In genomic region chr6:138754955-138755303, GRCm38 (mm10) we compare ENCODE assay signal across 23 mouse cellular contexts.
DNase-seq lines count a peak whose midpoint lies in the region; ATAC-seq lines count a peak whose summit lies in the region.
"Had no signal": no experiment of that assay in that cellular context is flagged by ENCODE, and none has a peak within 500 bp of the region (broad histone marks: within the 10 kb centered on the region; RNA-seq: fewer than 3 reads in every experiment).

No protein-coding gene starts in this region.

- 20% methylated on average over 5 of the region's 5 CpGs for WGBS in forebrain, embryonic 12.5 days
- 35% methylated on average over 5 of the region's 5 CpGs for WGBS in forebrain, embryonic 10.5 days
- 11% methylated on average over 5 of the region's 5 CpGs for whole genome bisulfite sequencing in forebrain, embryonic 13.5 days
- 4% methylated on average over 5 of the region's 5 CpGs for WGBS in forebrain, embryonic 14.5 days

- H3K27ac ChIP-seq in forebrain, embryonic 12.5 days, result no peak overlapping the region
- H3K27ac ChIP-seq in forebrain, embryonic 10.5 days, result no peak overlapping the region
- no peak overlapping the region for H3K27ac ChIP-seq in forebrain, embryonic 13.5 days
- H3K27ac ChIP-seq in forebrain, embryonic 14.5 days (ENCODE audit: low read depth, low read length), result no peak overlapping the region
- H3K27ac ChIP-seq: embryonic facial prominence, embryonic 15.5 days; gastrocnemius, adult 2 months; hindbrain, embryonic 13.5 days; hindbrain, postnatal 0 days had no signal

- no peak overlapping the region for H3K4me3 ChIP-seq in forebrain, embryonic 12.5 days (replicated peaks)
- H3K4me3 ChIP-seq in forebrain, embryonic 10.5 days, result no peak overlapping the region
- H3K4me3 ChIP-seq in forebrain, embryonic 13.5 days, result no peak overlapping the region
- no peak overlapping the region for H3K4me3 ChIP-seq in forebrain, embryonic 14.5 days (ENCODE audit: low read depth, low read length)
- H3K4me3 ChIP-seq: embryonic facial prominence, embryonic 15.5 days; gastrocnemius, adult 2 months; hindbrain, embryonic 13.5 days had no signal

- H3K9me3 ChIP-seq in forebrain, embryonic 12.5 days, result no peaks in the 10 kb centered on the region
- H3K9me3 ChIP-seq in forebrain, embryonic 10.5 days, result no peaks in the 10 kb centered on the region
- H3K9me3 ChIP-seq in forebrain, embryonic 13.5 days (replicated peaks), result no peaks in the 10 kb centered on the region
- no peaks in the 10 kb centered on the region for H3K9me3 ChIP-seq in forebrain, embryonic 14.5 days (replicated peaks; ENCODE audit: control insufficient read depth, low read length)
- H3K9me3 ChIP-seq: embryonic facial prominence, embryonic 15.5 days; hindbrain, embryonic 13.5 days had no signal

- no peak for DNase-seq in forebrain, embryonic 10.5 days (ENCODE audit: extremely low spot score, low spot score)
- DNase-seq in forebrain, embryonic 14.5 days (ENCODE audit: low spot score), result peak; percentile 73
- DNase-seq: adrenal gland, adult 8-10 months; adrenal gland, postnatal 25 days; cerebellum, adult 11-12 months; cerebellum, adult 8-10 months; cerebellum, postnatal 10 days; cerebellum, postnatal 36 days; gastrocnemius, adult 2 months; gastrocnemius, postnatal 14 days; heart, adult 11 months; kidney, adult 18-20 months had no signal

- peaks cover 32% of the 10 kb centered on the region for H3K27me3 ChIP-seq in forebrain, embryonic 12.5 days
- peaks cover 73% of the 10 kb centered on the region for H3K27me3 ChIP-seq in forebrain, embryonic 10.5 days (ENCODE audit: poor library complexity, severe bottlenecking)
- H3K27me3 ChIP-seq in forebrain, embryonic 13.5 days, result peaks cover 41% of the 10 kb centered on the region
- peaks cover 11% of the 10 kb centered on the region for H3K27me3 ChIP-seq in forebrain, embryonic 14.5 days (replicated peaks; ENCODE audit: control insufficient read depth, insufficient read depth, low read length)
- H3K27me3 ChIP-seq: embryonic facial prominence, embryonic 15.5 days; hindbrain, embryonic 13.5 days had no signal

- peak; percentile 79 for ATAC-seq in forebrain, embryonic 12.5 days (ENCODE audit: low FRiP score)
- no peak; the same call in 1 of the 2 replicates for ATAC-seq in forebrain, embryonic 13.5 days
- peak; percentile 72 for ATAC-seq in forebrain, embryonic 14.5 days
- ATAC-seq in erythroid progenitor cell, adult 5-6 weeks (replicated peaks; ENCODE audit: low FRiP score, poor library complexity, severe bottlenecking), result no peak
- ATAC-seq in megakaryocyte progenitor cell, adult 5-6 weeks (replicated peaks; ENCODE audit: poor library complexity), result no peak
- ATAC-seq: activated CD4-positive, CD25-positive, alpha-beta regulatory T cell, adult 4 months; hindbrain, postnatal 0 days; inflammation-experienced regulatory T-cells, adult 6 months; intestine, embryonic 16.5 days had no signal

- H3K4me1 ChIP-seq in forebrain, embryonic 12.5 days, result no peaks in the 10 kb centered on the region; the same call in 1 of the 2 replicates
- H3K4me1 ChIP-seq in forebrain, embryonic 10.5 days, result peaks cover 26% of the 10 kb centered on the region
- H3K4me1 ChIP-seq in forebrain, embryonic 13.5 days, result peaks cover 16% of the 10 kb centered on the region
- H3K4me1 ChIP-seq in forebrain, embryonic 14.5 days (ENCODE audit: control insufficient read depth, insufficient read depth, low read length), result peaks cover 8% of the 10 kb centered on the region
- H3K4me1 ChIP-seq: embryonic facial prominence, embryonic 15.5 days; hindbrain, embryonic 13.5 days had no signal

- H3K36me3 ChIP-seq in forebrain, embryonic 12.5 days (replicated peaks), result no peaks in the 10 kb centered on the region
- H3K36me3 ChIP-seq in forebrain, embryonic 10.5 days (replicated peaks), result no peaks in the 10 kb centered on the region
- H3K36me3 ChIP-seq in forebrain, embryonic 13.5 days (ENCODE audit: poor library complexity, severe bottlenecking), result no peaks in the 10 kb centered on the region
- H3K36me3 ChIP-seq in forebrain, embryonic 14.5 days (ENCODE audit: control insufficient read depth, insufficient read depth, low read length), result no peaks in the 10 kb centered on the region
- H3K36me3 ChIP-seq: embryonic facial prominence, embryonic 15.5 days; hindbrain, embryonic 13.5 days had no signal

- H3K4me2 ChIP-seq in forebrain, embryonic 12.5 days, result peak overlapping the region; percentile 10; the same call in 1 of the 2 replicates
- peak overlapping the region; percentile 31 for H3K4me2 ChIP-seq in forebrain, embryonic 13.5 days
- no peak overlapping the region for H3K4me2 ChIP-seq in forebrain, embryonic 14.5 days (ENCODE audit: low read length)
- H3K4me2 ChIP-seq: embryonic facial prominence, embryonic 15.5 days; heart, embryonic 11.5 days; hindbrain, embryonic 13.5 days had no signal

- H3K9ac ChIP-seq in forebrain, embryonic 12.5 days, result no peak overlapping the region
- no peak overlapping the region for H3K9ac ChIP-seq in forebrain, embryonic 13.5 days
- H3K9ac ChIP-seq in forebrain, embryonic 14.5 days (ENCODE audit: low read length), result no peak overlapping the region
- H3K9ac ChIP-seq: embryonic facial prominence, embryonic 15.5 days; hindbrain, embryonic 13.5 days had no signal

Comparison
In these comparisons a context has a peak if more than half of its experiments do, and no peak if none do; other contexts are left out.
1. ATAC-seq: peak in forebrain, embryonic 12.5 days (single experiment) and forebrain, embryonic 14.5 days (single experiment); none in forebrain, embryonic 13.5 days (single experiment), erythroid progenitor cell, adult 5-6 weeks (single experiment) and megakaryocyte progenitor cell, adult 5-6 weeks (single experiment).